Mouse (Mus musculus) stomach, embryonic 16.5 days (tissue): Measurements from ENCODE around the gene Hsd3b7. TPM values are rescaled to one million over a fixed set of nuclear protein-coding genes. Genes with fewer than 3 reads are reported as not detected.

Experiments
- ATAC-seq: fragments of 200-750 bp; cut with Nextera tagmentation; 2 replicates; pipeline ENCODE4 v1.8.0; 2017; ENCODE audit warnings: moderate number of reproducible peaks, moderate TSS enrichment; ENCODE audit not compliant: insufficient read depth, low FRiP score
- H3K27ac ChIP-seq: fragments of 300-500 bp; sonication (generic); 2 replicates; pipeline ENCODE4 v1.5.1; 2014; ENCODE audit warnings: low read length
- H3K27me3 ChIP-seq: fragments of 300-500 bp; sonication (generic); 2 replicates; pipeline ENCODE4 v1.6.1; 2014; ENCODE audit warnings: low read length, control low read depth, mixed read lengths; ENCODE audit not compliant: control insufficient read depth, insufficient read depth
- H3K36me3 ChIP-seq: fragments of 300-500 bp; sonication (generic); 2 replicates; pipeline ENCODE4 v1.6.1; 2014; ENCODE audit warnings: low read length; ENCODE audit not compliant: control insufficient read depth, insufficient read depth
- H3K4me1 ChIP-seq: fragments of 300-500 bp; sonication (generic); 2 replicates; pipeline ENCODE4 v1.6.1; 2014; ENCODE audit warnings: low read length, control low read depth, mixed read lengths; ENCODE audit not compliant: control insufficient read depth, insufficient read depth
- H3K4me2 ChIP-seq: fragments of 300-500 bp; sonication (generic); 2 replicates; pipeline ENCODE4 v1.6.1; 2014; ENCODE audit warnings: low read depth, low read length, mixed read lengths
- H3K4me3 ChIP-seq: fragments of 300-500 bp; sonication (generic); replicated peaks from 2 replicates; pipeline ENCODE4 v1.5.1; 2014; ENCODE audit warnings: mild to moderate bottlenecking, low read length
- H3K9ac ChIP-seq: fragments of 300-500 bp; sonication (generic); 2 replicates; pipeline ENCODE4 v1.6.1; 2014; ENCODE audit warnings: low read length
- H3K9me3 ChIP-seq: fragments of 300-500 bp; sonication (generic); replicated peaks from 2 replicates; pipeline ENCODE4 v1.6.1; 2016; ENCODE audit warnings: low read length, control low read depth; ENCODE audit not compliant: control insufficient read depth
- WGBS: fragments of 180-500 bp; shearing (Covaris S2); extraction: QIAGEN DNeasy Blood & Tissue Kit; methylation state at CpG from one replicate; pipeline ENCODE4 v1.1.7; 2014; 5-methylcytosine and 5-hydroxymethylcytosine counted together
- polyA plus RNA-seq: library from polyadenylated mRNA; unstranded; fragments of >200 nt; fragmentation: Nextera tagmentation; extraction: Ambion mirVana; gene quantifications from 2 replicates; pipeline ENCODE4 v1.2.1, GENCODE M21; 2015

The Hsd3b7 gene
- polyA plus RNA-seq, 1 experiment from 2014 or later, result 35.2 TPM

DNA sequence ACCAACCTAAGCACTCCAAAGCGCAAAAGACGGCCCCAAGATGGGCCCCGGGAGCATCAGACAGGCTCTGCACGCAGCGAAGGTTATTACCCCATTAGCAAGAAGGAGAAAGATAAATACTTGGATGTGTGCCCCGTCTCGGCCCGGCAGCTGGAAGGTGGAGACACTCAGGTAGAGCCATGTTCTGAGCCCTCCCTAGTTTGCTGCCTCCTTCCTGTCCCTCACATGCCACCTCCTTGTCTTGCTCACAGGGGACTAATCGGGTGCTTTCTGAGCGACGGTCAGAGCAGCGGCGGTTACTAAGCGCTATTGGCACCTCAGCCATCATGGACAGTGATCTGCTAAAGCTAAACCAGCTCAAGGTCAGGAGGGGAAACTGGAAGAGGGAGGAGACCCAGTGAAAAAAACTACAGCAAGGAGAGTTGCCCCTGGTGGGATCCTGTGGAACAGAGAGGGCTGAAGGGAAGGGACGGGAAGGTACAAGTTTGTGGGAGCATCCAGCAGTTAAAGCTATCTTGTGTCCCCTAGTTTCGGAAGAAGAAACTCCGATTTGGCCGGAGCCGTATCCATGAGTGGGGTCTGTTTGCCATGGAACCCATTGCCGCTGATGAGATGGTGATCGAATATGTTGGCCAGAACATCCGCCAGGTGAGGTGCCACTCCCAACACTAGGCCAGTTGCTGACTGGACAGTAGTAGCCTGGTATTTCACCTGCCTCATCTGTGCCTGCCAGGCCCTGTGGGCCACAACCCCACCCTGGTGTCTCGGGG is 3.1 kb upstream of the Hsd3b7 start:
- ATAC-seq, result no peak
- H3K9ac ChIP-seq, result no peak overlapping the region
- H3K27me3 ChIP-seq, result no peaks in the 10 kb centered on the region
- H3K36me3 ChIP-seq, result peaks cover 33% of the 10 kb centered on the region
- no peak overlapping the region for H3K4me3 ChIP-seq
- H3K4me1 ChIP-seq, result peaks cover 6% of the 10 kb centered on the region; the same call in 1 of the 2 replicates
- no peaks in the 10 kb centered on the region for H3K9me3 ChIP-seq
- no peak overlapping the region for H3K4me2 ChIP-seq
- 87% methylated on average over 23 of the region's 23 CpGs for WGBS
- no peak overlapping the region for H3K27ac ChIP-seq

DNA sequence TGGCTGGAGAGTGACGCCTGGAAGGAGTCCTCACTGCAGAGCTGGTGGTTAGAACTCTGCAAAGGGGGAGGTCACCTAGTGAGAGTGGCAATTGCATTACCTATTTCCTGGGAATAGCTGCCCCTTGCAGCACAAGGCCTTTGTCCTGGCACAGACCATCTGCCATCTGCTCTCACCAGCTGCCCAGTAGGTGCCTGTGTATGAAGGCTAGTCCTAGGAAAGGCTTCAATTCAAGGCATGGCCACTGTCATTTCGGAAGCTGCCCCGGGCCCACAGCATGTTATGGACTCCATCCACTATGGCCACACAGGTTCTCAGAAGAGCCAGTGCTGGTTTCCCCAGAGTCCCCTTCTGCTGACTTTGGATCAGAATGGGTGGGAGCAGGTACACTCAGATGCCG is 1.8 kb upstream of the Hsd3b7 start:
- no peaks in the 10 kb centered on the region for H3K27me3 ChIP-seq
- no peak overlapping the region for H3K4me3 ChIP-seq
- no peak overlapping the region for H3K4me2 ChIP-seq
- no peak for ATAC-seq
- no peak overlapping the region for H3K9ac ChIP-seq
- no peak overlapping the region for H3K27ac ChIP-seq
- 77% methylated on average over 4 of the region's 4 CpGs for WGBS
- peaks cover 6% of the 10 kb centered on the region; the same call in 1 of the 2 replicates for H3K4me1 ChIP-seq
- H3K9me3 ChIP-seq, result no peaks in the 10 kb centered on the region
- peaks cover 33% of the 10 kb centered on the region for H3K36me3 ChIP-seq

DNA sequence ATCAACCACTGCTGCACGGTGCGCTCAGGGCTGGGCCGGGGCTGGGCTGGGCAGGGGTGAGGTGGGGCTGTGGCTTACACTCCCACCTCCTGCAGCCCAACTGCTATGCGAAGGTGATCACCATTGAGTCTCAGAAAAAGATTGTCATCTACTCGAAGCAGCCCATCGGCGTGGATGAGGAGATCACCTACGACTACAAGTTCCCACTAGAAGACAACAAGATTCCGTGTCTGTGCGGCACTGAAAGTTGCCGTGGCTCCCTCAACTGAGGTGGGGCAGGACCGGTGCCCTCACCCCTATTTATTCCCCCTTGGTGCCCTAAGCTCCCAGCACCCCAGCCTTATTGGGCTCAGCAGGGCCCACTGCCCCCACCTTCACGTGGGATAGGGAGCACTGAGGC is 1.2 kb upstream of the Hsd3b7 start:
- Histone ChIP-seq H3K4me2 (no peak overlapping the region), H3K4me3 (no peak overlapping the region), H3K4me1 (peaks cover 6% of the 10 kb centered on the region; the same call in 1 of the 2 replicates), H3K36me3 (peaks cover 33% of the 10 kb centered on the region), H3K27ac (no peak overlapping the region), H3K27me3 (no peaks in the 10 kb centered on the region), H3K9me3 (no peaks in the 10 kb centered on the region), H3K9ac (no peak overlapping the region)
- WGBS, result 88% methylated on average over 13 of the region's 13 CpGs
- ATAC-seq, result no peak

DNA sequence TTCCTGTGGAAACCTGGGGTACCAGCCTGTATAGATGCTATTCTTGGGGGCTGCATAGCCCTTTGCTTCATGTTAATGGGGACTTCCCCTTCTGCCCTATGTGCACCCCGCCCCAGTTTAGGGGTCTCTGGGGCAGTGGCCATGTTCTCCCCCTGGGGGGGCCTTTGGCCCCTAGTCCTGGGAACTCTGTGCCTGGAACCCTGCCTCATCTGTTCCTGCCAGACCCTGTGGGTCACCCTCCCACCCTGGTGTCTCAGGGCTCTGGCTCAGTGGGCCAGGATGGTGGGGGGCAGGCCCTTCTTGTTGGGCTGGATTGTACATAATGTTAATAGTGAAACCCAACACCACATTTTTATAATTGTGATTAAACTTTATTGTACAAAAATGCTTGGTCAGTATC is 666 bp upstream of the Hsd3b7 start:
- H3K4me3 ChIP-seq, result no peak overlapping the region
- no peaks in the 10 kb centered on the region for H3K27me3 ChIP-seq
- 95% methylated on average over 1 of the region's 1 CpGs for WGBS
- H3K4me2 ChIP-seq, result no peak overlapping the region
- H3K9ac ChIP-seq, result 0 out of 2 replicates have a peak overlapping the region, but pooled peaks have one; percentile 11
- no peak for ATAC-seq
- peaks cover 6% of the 10 kb centered on the region; the same call in 1 of the 2 replicates for H3K4me1 ChIP-seq
- H3K9me3 ChIP-seq, result no peaks in the 10 kb centered on the region
- H3K36me3 ChIP-seq, result peaks cover 32% of the 10 kb centered on the region
- no peak overlapping the region for H3K27ac ChIP-seq

DNA sequence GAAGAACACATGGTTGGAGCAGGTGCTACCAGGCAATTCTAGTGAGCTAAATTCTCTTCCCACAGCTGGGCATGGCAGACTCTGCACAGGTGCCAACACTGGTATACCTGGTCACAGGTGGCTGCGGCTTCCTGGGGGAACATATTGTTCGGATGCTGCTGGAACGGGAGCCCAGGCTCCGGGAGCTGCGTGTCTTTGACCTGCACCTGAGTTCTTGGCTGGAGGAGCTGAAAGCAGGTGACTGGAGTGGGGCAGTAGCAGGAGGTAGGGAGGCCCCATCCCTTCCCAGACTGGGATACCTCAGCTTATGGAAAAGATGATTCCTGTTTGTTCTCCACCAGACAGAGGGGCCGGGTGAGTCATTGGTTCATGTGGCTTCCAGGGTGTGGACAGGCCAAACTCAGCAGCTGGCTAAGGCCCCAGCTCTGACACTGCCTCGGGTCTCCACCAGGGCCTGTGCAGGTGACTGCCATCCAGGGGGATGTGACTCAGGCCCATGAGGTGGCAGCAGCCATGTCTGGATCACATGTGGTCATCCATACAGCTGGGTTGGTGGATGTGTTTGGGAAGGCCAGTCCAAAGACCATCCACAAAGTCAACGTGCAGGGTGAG is 712 bp downstream of the Hsd3b7 start:
- H3K27me3 ChIP-seq, result no peaks in the 10 kb centered on the region
- peak overlapping the region; percentile 74; the same call in 1 of the 2 replicates for H3K27ac ChIP-seq
- H3K4me2 ChIP-seq, result peak overlapping the region; percentile 54
- H3K9me3 ChIP-seq, result no peaks in the 10 kb centered on the region
- peak overlapping the region; percentile 40 for H3K4me3 ChIP-seq
- peaks cover 18% of the 10 kb centered on the region for H3K36me3 ChIP-seq
- peak overlapping the region; percentile 61 for H3K9ac ChIP-seq
- ATAC-seq, result no peak
- peaks cover 9% of the 10 kb centered on the region; the same call in 1 of the 2 replicates for H3K4me1 ChIP-seq
- WGBS, result 86% methylated on average over 8 of the region's 8 CpGs

DNA sequence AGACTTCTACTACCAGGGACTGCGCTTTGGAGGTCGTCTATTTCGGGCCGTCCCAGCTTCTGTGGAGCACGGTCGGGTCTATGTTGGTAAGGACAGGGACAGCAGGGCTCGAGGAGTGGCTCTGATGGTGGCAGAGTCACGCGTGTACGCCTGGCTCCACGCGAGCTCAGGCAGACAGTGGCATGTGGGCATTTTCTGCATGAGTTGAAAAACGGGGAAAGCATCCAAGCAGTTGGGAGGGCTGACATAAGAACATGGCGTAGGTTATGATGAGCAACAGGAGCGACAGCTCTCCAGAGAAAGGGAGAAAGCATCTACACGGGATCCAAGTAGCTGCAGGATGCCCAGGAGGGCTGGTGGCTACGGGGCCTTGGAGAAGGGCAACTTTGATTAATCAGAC is 1.9 kb downstream of the Hsd3b7 start:
- WGBS, result 91% methylated on average over 17 of the region's 17 CpGs

DNA sequence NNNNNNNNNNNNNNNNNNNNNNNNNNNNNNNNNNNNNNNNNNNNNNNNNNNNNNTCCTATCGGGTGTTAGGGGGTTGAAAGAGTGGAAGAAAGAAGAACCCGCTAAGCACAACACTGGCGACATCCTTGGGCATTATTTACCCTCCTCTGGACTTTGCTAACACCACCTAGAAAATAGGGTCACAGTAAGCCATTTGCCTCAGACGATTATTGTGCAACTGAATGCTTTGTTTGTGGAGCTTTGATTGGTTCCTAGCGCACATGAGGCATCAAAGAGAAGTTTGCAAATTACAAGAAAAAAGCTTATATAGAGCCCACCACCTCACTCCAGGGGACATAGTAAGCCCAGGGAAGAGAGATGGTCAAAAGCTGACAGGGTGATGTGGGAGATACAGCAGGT is 8.4 kb downstream of the Hsd3b7 start:
- H3K4me2 ChIP-seq, result no peak overlapping the region
- H3K9me3 ChIP-seq, result no peaks in the 10 kb centered on the region
- H3K27me3 ChIP-seq, result no peaks in the 10 kb centered on the region
- H3K9ac ChIP-seq, result no peak overlapping the region
- WGBS, result 65% methylated on average over 5 of the region's 5 CpGs
- H3K4me1 ChIP-seq, result 0 out of 2 replicates have a peak, but pooled peaks cover 3% of the 10 kb centered on the region
- H3K27ac ChIP-seq, result no peak overlapping the region
- H3K4me3 ChIP-seq, result no peak overlapping the region
- ATAC-seq, result no peak
- H3K36me3 ChIP-seq, result no peaks in the 10 kb centered on the region

More for the DNA sequence above, 1.9 kb downstream of the Hsd3b7 start:
- no peaks in the 10 kb centered on the region for H3K27me3 ChIP-seq
- ATAC-seq, result no peak
- H3K4me1 ChIP-seq, result peaks cover 9% of the 10 kb centered on the region; the same call in 1 of the 2 replicates
- no peak overlapping the region for H3K27ac ChIP-seq
- no peak overlapping the region for H3K4me3 ChIP-seq
- no peaks in the 10 kb centered on the region for H3K9me3 ChIP-seq
- no peak overlapping the region for H3K4me2 ChIP-seq
- H3K36me3 ChIP-seq, result peaks cover 10% of the 10 kb centered on the region
- no peak overlapping the region for H3K9ac ChIP-seq

DNA sequence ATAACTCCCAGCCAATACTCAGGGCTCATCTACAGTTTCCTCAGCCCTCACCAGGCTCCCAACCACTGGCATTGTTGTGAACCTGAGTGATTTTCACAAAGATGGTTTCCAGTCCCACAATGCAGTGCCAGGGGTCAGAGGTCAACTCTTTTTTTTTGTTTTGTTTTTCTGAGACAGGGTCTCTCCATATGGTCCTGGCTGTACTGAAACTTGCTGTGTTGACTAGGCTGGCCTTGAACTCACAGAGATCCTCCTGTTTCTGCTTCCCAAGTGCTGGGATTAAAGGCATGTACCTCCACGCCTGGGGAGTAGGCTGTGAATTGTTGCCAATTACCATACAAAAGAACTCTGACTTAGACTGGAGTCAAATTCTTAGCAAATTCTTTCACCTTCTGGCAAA is 9.4 kb downstream of the Hsd3b7 start:
- no peak overlapping the region for H3K4me3 ChIP-seq
- H3K27me3 ChIP-seq, result no peaks in the 10 kb centered on the region
- H3K9me3 ChIP-seq, result no peaks in the 10 kb centered on the region
- 84% methylated on average over 1 of the region's 1 CpGs for WGBS
- no peak overlapping the region for H3K9ac ChIP-seq
- H3K27ac ChIP-seq, result no peak overlapping the region
- ATAC-seq, result no peak
- H3K4me2 ChIP-seq, result no peak overlapping the region
- H3K4me1 ChIP-seq, result 0 out of 2 replicates have a peak, but pooled peaks cover 3% of the 10 kb centered on the region
- no peaks in the 10 kb centered on the region for H3K36me3 ChIP-seq

DNA sequence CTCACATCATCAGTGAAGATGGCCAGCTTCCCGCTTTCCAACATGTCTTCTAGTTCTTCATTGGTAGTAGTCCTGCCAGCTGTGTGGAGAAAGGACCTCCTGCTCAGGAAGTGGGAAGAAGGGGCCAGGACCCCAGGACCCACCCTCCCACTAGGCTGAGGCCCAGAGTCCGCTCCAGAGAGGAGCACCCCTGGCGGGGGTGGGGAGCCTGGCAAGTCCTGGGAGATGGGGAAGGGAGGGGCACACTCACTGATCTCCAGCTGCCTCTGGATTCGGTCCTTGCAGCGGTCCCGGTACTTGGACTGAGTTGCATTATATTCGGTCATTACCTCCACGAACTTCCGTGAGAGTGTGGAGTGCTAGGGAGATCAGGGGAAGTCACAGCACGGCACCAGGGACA is 10.2 kb downstream of the Hsd3b7 start:
- WGBS, result 80% methylated on average over 10 of the region's 10 CpGs
- Histone ChIP-seq H3K9ac (no peak overlapping the region), H3K27ac (no peak overlapping the region), H3K36me3 (no peaks in the 10 kb centered on the region), H3K4me3 (no peak overlapping the region), H3K9me3 (no peaks in the 10 kb centered on the region), H3K27me3 (no peaks in the 10 kb centered on the region), H3K4me2 (no peak overlapping the region), H3K4me1 (0 out of 2 replicates have a peak, but pooled peaks cover under 1% of the 10 kb centered on the region)
- no peak for ATAC-seq
